Mouse (Mus musculus) cerebellum, adult (tissue): ENCODE measurements around the gene Engase.

Experiments used
- ATAC-seq: cut with Nextera tagmentation; 2 replicates; pipeline ENCODE4 v1.9.2; 2017; ENCODE audit warnings: mild to moderate bottlenecking, moderate library complexity, mixed read lengths; ENCODE audit not compliant: insufficient number of reproducible peaks, low FRiP score, low TSS enrichment

Engase gene

GRCm38 (mm10) chr11:118476396-118477373 lies at the start of gene Engase:
Engase (plus strand) TSS chr11:118476829.
- peak; percentile 100 for ATAC-seq

GRCm38 (mm10) chr11:118427266-118427779 lies 49.3 kb upstream of the Engase start:
- ATAC-seq, result no peak

GRCm38 (mm10) chr11:118427986-118428385 lies 48.6 kb upstream of the Engase start, which contains the start of gene C1qtnf1:
C1qtnf1 (plus strand) TSS chr11:118428203.
- ATAC-seq, result no peak

- ATAC-seq, result no peak
These were observed 48.2 kb upstream of the Engase start for GRCm38 (mm10) chr11:118428460-118428868.

- no peak for ATAC-seq
These were observed 47.5 kb upstream of the Engase start for GRCm38 (mm10) chr11:118428944-118429709.

- no peak for ATAC-seq
These were observed 46.2 kb upstream of the Engase start for GRCm38 (mm10) chr11:118430291-118430885.

- ATAC-seq, result no peak
These were observed 45.3 kb upstream of the Engase start for GRCm38 (mm10) chr11:118431100-118431948.

- ATAC-seq, result no peak
These were observed 43.2 kb upstream of the Engase start for GRCm38 (mm10) chr11:118433398-118433868.

GRCm38 (mm10) chr11:118434093-118434492 lies 42.5 kb upstream of the Engase start:
- no peak for ATAC-seq

GRCm38 (mm10) chr11:118436471-118436935 lies 40.1 kb upstream of the Engase start:
- peak; percentile 80; the same call in 1 of the 2 replicates for ATAC-seq

- ATAC-seq, result no peak
These were observed 37.8 kb upstream of the Engase start for GRCm38 (mm10) chr11:118438665-118439414.

GRCm38 (mm10) chr11:118442691-118443090 lies 33.9 kb upstream of the Engase start:
- ATAC-seq, result no peak

- ATAC-seq, result no peak
These were observed 33.2 kb upstream of the Engase start for GRCm38 (mm10) chr11:118443201-118443970.

- ATAC-seq, result peak; percentile 57; the same call in 1 of the 2 replicates
These were observed 30.8 kb upstream of the Engase start for GRCm38 (mm10) chr11:118445843-118446242.

GRCm38 (mm10) chr11:118447346-118447745 lies 29.3 kb upstream of the Engase start:
- no peak for ATAC-seq

GRCm38 (mm10) chr11:118448385-118448784 lies 28.2 kb upstream of the Engase start:
- ATAC-seq, result no peak

GRCm38 (mm10) chr11:118451211-118451610 lies 25.4 kb upstream of the Engase start:
- ATAC-seq, result no peak

- ATAC-seq, result no peak
These were observed 23.7 kb upstream of the Engase start for GRCm38 (mm10) chr11:118452955-118453354.
